Mouse (Mus musculus) forebrain, embryonic 13.5 days (tissue): ENCODE measurements at regions not wholly inside any gene's neighbourhood (a gene's known extent, or its start where the extent isn't known, plus 50 kb on each side); places are given as distances from the start of the nearest gene placed in this dataset.

Experiments
- ATAC-seq: fragments of 200-750 bp; cut with Nextera tagmentation; 2 replicates; pipeline ENCODE4 v1.8.0; 2017
- H3K27ac ChIP-seq: fragments of 300-500 bp; sonication (generic); 2 replicates; pipeline ENCODE4 v1.5.1; 2015; ENCODE audit warnings: inconsistent platforms, mild to moderate bottlenecking, moderate library complexity
- H3K27me3 ChIP-seq: fragments of 300-500 bp; sonication (generic); 2 replicates; pipeline ENCODE4 v1.6.1; 2015; ENCODE audit warnings: mild to moderate bottlenecking, inconsistent platforms
- H3K36me3 ChIP-seq: fragments of 300-500 bp; sonication (generic); 2 replicates; pipeline ENCODE4 v1.6.1; 2015; ENCODE audit warnings: mild to moderate bottlenecking, inconsistent platforms; ENCODE audit not compliant: poor library complexity, severe bottlenecking
- H3K4me1 ChIP-seq: fragments of 300-500 bp; sonication (generic); 2 replicates; pipeline ENCODE4 v1.6.1; 2015; ENCODE audit warnings: inconsistent platforms
- H3K4me2 ChIP-seq: fragments of 300-500 bp; sonication (generic); 2 replicates; pipeline ENCODE4 v1.6.1; 2015; ENCODE audit warnings: inconsistent platforms, mild to moderate bottlenecking, moderate library complexity
- H3K4me3 ChIP-seq: fragments of 300-500 bp; sonication (generic); 2 replicates; pipeline ENCODE4 v1.5.1; 2015; ENCODE audit warnings: mild to moderate bottlenecking, inconsistent platforms
- H3K9ac ChIP-seq: fragments of 300-500 bp; sonication (generic); 2 replicates; pipeline ENCODE4 v1.6.1; 2015; ENCODE audit warnings: mild to moderate bottlenecking, inconsistent platforms
- H3K9me3 ChIP-seq: fragments of 300-500 bp; sonication (generic); replicated peaks from 2 replicates; pipeline ENCODE4 v1.6.1; 2016; ENCODE audit warnings: inconsistent platforms
- WGBS: fragments of 180-500 bp; shearing (Covaris S2); methylation state at CpG from one replicate; pipeline ENCODE4 v1.1.7; 2015; 5-methylcytosine and 5-hydroxymethylcytosine counted together

GRCm38 (mm10) chr4:34234204-34234603 is 184.2 kb upstream of the Spaca1 start:
- Histone ChIP-seq H3K9ac (no peak overlapping the region), H3K4me3 (no peak overlapping the region), H3K27ac (no peak overlapping the region), H3K9me3 (no peaks in the 10 kb centered on the region), H3K4me1 (no peaks in the 10 kb centered on the region), H3K27me3 (no peaks in the 10 kb centered on the region), H3K4me2 (no peak overlapping the region), H3K36me3 (no peaks in the 10 kb centered on the region)
- 80% methylated on average over 11 of the region's 11 CpGs for WGBS
- ATAC-seq, result no peak

- H3K9ac ChIP-seq, result no peak overlapping the region
- 82% methylated on average over 8 of the region's 8 CpGs for WGBS
- H3K4me2 ChIP-seq, result no peak overlapping the region
- H3K4me1 ChIP-seq, result no peaks in the 10 kb centered on the region
- no peaks in the 10 kb centered on the region for H3K36me3 ChIP-seq
- ATAC-seq, result no peak
- H3K27me3 ChIP-seq, result no peaks in the 10 kb centered on the region
- no peak overlapping the region for H3K27ac ChIP-seq
- no peak overlapping the region for H3K4me3 ChIP-seq
- no peaks in the 10 kb centered on the region for H3K9me3 ChIP-seq
These were observed 184.7 kb upstream of the Spaca1 start for GRCm38 (mm10) chr4:34234645-34235044.

- Histone ChIP-seq H3K27me3 (0 out of 2 replicates have a peak, but pooled peaks cover under 1% of the 10 kb centered on the region), H3K4me3 (no peak overlapping the region), H3K4me2 (no peak overlapping the region), H3K4me1 (peaks cover 16% of the 10 kb centered on the region), H3K36me3 (no peaks in the 10 kb centered on the region), H3K9me3 (no peaks in the 10 kb centered on the region), H3K9ac (no peak overlapping the region), H3K27ac (no peak overlapping the region)
- 77% methylated on average over 3 of the region's 3 CpGs for WGBS
- no peak for ATAC-seq
These were observed 187.8 kb upstream of the Spaca1 start for GRCm38 (mm10) chr4:34237791-34238190.

- ATAC-seq, result no peak
- H3K27ac ChIP-seq, result no peak overlapping the region
- no peak overlapping the region for H3K4me2 ChIP-seq
- H3K4me1 ChIP-seq, result peaks cover 16% of the 10 kb centered on the region
- no peak overlapping the region for H3K9ac ChIP-seq
- peaks cover 11% of the 10 kb centered on the region; the same call in 1 of the 2 replicates for H3K27me3 ChIP-seq
- 55% methylated on average over 3 of the region's 3 CpGs for WGBS
- no peak overlapping the region for H3K4me3 ChIP-seq
- H3K9me3 ChIP-seq, result no peaks in the 10 kb centered on the region
- no peaks in the 10 kb centered on the region for H3K36me3 ChIP-seq
These were observed 189.6 kb upstream of the Spaca1 start for GRCm38 (mm10) chr4:34239624-34240023.

DNA sequence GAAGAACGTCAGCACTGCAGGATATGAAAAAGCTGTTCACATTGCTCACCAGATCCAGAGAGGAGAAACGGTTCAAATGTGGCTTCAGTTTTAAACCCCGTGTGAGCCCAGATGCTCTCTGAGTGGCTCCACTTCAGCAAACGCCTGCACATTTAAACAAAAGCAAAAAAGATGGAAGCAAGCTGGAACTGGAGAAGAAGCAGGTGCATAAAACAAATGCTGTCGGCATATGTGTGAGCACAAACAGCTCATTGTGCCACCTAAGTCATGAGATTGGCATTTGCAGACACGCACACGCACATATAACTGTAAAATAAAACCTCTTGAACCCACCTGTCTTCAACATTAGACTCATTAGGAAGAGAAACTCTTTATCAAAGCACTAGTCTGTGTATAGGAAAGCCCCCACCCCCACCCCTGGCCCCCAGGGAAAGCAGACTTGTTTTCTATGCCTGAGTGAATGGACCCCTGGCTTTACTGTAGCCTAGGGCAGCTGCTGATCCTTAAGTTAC is 191.1 kb upstream of the Spaca1 start:
- WGBS, result 27% methylated on average over 7 of the region's 7 CpGs
- Histone ChIP-seq H3K9me3 (no peaks in the 10 kb centered on the region), H3K4me1 (peaks cover 16% of the 10 kb centered on the region), H3K27me3 (peaks cover 11% of the 10 kb centered on the region; the same call in 1 of the 2 replicates), H3K4me3 (no peak overlapping the region), H3K36me3 (no peaks in the 10 kb centered on the region), H3K4me2 (peak overlapping the region; percentile 29), H3K27ac (peak overlapping the region; percentile 7; the same call in 1 of the 2 replicates), H3K9ac (no peak overlapping the region)
- ATAC-seq, result peak; percentile 87

DNA sequence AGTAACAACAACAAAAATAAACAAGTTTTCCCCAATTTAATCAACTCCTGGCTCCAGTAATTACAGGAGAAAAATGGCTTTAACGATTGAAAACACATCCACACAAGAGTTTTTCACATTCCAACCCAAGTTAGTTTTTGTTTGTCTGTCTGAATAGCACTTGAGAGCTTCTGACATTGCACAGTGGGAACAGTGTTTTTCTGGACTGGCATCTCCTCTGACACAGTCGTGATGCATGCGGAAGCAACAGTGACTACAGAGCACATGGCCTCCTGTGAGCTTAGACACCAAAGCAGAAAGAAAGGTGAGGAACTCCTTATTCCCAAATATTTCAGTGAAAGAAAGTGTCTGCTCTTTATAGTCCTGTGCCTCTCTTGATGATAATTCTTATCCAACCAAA is 191.7 kb upstream of the Spaca1 start:
- peaks cover 11% of the 10 kb centered on the region; the same call in 1 of the 2 replicates for H3K27me3 ChIP-seq
- peak; percentile 65; the same call in 1 of the 2 replicates for ATAC-seq
- 26% methylated on average over 3 of the region's 3 CpGs for WGBS

DNA sequence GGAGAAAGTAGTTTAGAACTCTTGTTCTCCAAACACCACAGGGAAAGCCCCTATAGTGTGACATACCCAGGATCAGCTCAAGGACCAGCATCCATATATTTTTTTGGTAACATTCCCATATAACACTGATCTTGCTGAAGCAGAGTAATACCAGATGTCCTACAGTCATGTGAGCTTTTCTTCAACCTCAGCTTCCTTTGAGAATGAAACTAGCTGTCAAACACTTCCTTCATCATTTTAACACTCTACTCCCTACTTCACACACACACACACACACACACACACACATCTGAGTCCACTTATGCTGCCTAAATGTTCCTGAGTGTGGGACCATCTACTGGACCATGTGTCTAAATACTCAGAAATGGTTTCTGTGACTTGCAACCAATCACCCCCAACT is 209.5 kb upstream of the Spaca1 start:
- Histone ChIP-seq H3K4me3 (no peak overlapping the region), H3K27ac (no peak overlapping the region), H3K9me3 (no peaks in the 10 kb centered on the region), H3K27me3 (no peaks in the 10 kb centered on the region), H3K4me1 (no peaks in the 10 kb centered on the region), H3K9ac (no peak overlapping the region), H3K36me3 (no peaks in the 10 kb centered on the region), H3K4me2 (no peak overlapping the region)
- no peak for ATAC-seq

More for the DNA sequence above, 191.7 kb upstream of the Spaca1 start:
- Histone ChIP-seq H3K9ac (no peak overlapping the region), H3K4me1 (peaks cover 16% of the 10 kb centered on the region), H3K36me3 (no peaks in the 10 kb centered on the region), H3K4me3 (no peak overlapping the region), H3K9me3 (no peaks in the 10 kb centered on the region), H3K4me2 (no peak overlapping the region), H3K27ac (no peak overlapping the region; the same call in 1 of the 2 replicates)

DNA sequence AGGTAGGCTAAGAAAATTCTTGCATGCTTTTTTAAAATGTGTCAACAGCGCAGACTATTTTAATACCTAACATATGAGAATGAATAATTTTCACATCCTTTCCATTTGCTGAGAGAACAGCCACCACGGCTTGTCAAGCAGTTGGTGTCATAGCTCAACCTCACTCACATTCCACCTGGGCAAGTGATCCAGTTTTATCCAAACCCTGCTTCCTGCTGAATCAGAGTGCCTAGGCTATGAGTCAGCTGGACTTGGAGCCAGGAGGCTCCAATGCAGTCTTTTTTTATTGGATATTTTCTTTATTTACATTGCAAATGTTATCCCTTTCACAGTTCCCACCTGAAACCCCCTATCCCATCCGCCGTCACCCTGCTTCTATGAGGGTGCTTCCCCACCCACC is 210.5 kb upstream of the Spaca1 start:
- no peak overlapping the region for H3K4me2 ChIP-seq
- WGBS, result 96% methylated on average over 4 of the region's 4 CpGs
- ATAC-seq, result no peak
- no peaks in the 10 kb centered on the region for H3K9me3 ChIP-seq
- no peak overlapping the region for H3K4me3 ChIP-seq
- H3K27me3 ChIP-seq, result no peaks in the 10 kb centered on the region
- no peak overlapping the region for H3K27ac ChIP-seq
- H3K4me1 ChIP-seq, result no peaks in the 10 kb centered on the region
- no peak overlapping the region for H3K9ac ChIP-seq
- H3K36me3 ChIP-seq, result no peaks in the 10 kb centered on the region

- WGBS, result 68% methylated on average over 6 of the region's 6 CpGs
- H3K27ac ChIP-seq, result no peak overlapping the region
These were observed 211.8 kb upstream of the Spaca1 start for GRCm38 (mm10) chr4:34261809-34262208.

DNA sequence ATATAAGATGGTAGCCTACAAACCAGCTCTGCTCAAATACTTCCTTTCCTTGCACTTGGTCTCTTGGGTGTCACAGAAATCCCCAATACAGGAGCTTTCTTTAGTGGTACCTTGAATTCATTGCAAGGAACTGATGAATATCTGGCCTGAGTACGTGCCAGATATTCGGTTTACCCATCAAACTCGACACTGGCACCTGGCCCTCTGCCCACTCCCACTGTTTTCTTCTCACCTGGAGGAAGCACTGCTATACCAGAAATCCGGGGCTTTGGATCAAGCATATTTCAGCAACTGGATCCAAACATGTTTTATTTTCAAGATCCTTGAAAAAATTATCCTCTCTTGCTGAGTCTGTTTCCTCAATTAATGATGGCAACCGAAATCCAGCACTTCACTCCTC is 214.4 kb upstream of the Spaca1 start:
- 87% methylated on average over 5 of the region's 5 CpGs for WGBS
- Histone ChIP-seq H3K4me3 (no peak overlapping the region), H3K9me3 (no peaks in the 10 kb centered on the region), H3K27me3 (no peaks in the 10 kb centered on the region), H3K4me2 (no peak overlapping the region), H3K4me1 (no peaks in the 10 kb centered on the region), H3K27ac (no peak overlapping the region), H3K9ac (no peak overlapping the region), H3K36me3 (no peaks in the 10 kb centered on the region)
- no peak for ATAC-seq

More at GRCm38 (mm10) chr4:34261809-34262208, 211.8 kb upstream of the Spaca1 start:
- H3K4me3 ChIP-seq, result no peak overlapping the region
- no peak overlapping the region for H3K4me2 ChIP-seq
- H3K4me1 ChIP-seq, result no peaks in the 10 kb centered on the region
- H3K9me3 ChIP-seq, result no peaks in the 10 kb centered on the region
- no peaks in the 10 kb centered on the region for H3K36me3 ChIP-seq
- no peaks in the 10 kb centered on the region for H3K27me3 ChIP-seq
- no peak for ATAC-seq
- H3K9ac ChIP-seq, result no peak overlapping the region

DNA sequence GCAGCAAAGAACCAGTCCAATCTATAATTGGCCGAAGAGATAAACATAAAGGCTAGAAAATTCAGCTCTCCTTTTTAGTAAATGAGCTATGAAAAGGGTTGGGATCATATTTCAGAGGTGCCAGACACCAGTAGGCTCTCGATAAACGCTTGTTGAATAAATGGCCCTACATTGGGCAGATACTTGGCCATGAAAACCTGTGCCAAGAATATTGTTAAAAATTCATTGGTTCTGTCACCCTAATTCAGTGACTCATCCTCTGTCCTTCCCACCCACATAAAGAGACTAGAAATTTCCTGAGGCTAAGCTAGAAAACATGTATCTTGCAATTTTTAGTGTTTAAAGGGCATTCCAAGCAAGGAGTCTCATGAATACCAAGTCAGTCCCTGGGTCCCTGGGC is 224.3 kb upstream of the Spaca1 start:
- Histone ChIP-seq H3K27ac (no peak overlapping the region), H3K4me1 (peaks cover 4% of the 10 kb centered on the region; the same call in 1 of the 2 replicates), H3K4me2 (no peak overlapping the region), H3K9me3 (no peaks in the 10 kb centered on the region), H3K36me3 (no peaks in the 10 kb centered on the region), H3K4me3 (no peak overlapping the region), H3K9ac (no peak overlapping the region), H3K27me3 (no peaks in the 10 kb centered on the region)
- no peak for ATAC-seq
- WGBS, result 51% methylated on average over 3 of the region's 3 CpGs

DNA sequence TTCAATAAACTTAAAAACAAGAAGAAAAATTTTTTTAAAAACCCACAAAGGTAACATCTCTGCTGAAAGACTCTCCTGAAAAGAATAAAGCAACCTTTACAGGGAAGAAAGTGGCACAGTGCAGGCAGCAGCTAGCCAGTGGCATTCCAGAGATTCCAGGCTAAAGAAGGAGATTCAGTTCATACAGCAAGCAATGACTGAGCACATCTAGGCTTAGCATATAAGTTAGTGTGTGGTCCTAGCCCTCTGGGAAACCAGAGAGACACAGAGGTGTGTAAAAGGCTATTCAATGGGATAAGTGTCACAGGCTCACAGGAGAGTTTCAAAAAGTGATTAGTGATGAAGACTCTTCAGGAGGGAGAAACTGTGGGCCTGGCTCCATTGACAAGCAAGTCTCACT is 225.4 kb upstream of the Spaca1 start:
- no peak for ATAC-seq
- no peak overlapping the region for H3K4me3 ChIP-seq
- no peaks in the 10 kb centered on the region for H3K9me3 ChIP-seq
- no peaks in the 10 kb centered on the region for H3K36me3 ChIP-seq
- no peak overlapping the region for H3K4me2 ChIP-seq
- no peaks in the 10 kb centered on the region for H3K27me3 ChIP-seq
- H3K27ac ChIP-seq, result no peak overlapping the region
- H3K9ac ChIP-seq, result no peak overlapping the region
- H3K4me1 ChIP-seq, result peaks cover 4% of the 10 kb centered on the region; the same call in 1 of the 2 replicates

- WGBS, result 71% methylated on average over 4 of the region's 4 CpGs
- ATAC-seq, result no peak
- no peaks in the 10 kb centered on the region for H3K4me1 ChIP-seq
- H3K27me3 ChIP-seq, result no peaks in the 10 kb centered on the region
- no peak overlapping the region for H3K4me2 ChIP-seq
- no peak overlapping the region for H3K4me3 ChIP-seq
- H3K9ac ChIP-seq, result no peak overlapping the region
- no peaks in the 10 kb centered on the region for H3K9me3 ChIP-seq
- H3K36me3 ChIP-seq, result no peaks in the 10 kb centered on the region
- no peak overlapping the region for H3K27ac ChIP-seq
These were observed 248.1 kb upstream of the Akirin2 start for GRCm38 (mm10) chr4:34302504-34303108.
